Mouse (Mus musculus): ENCODE measurements around the gene Tysnd1. TPM values are rescaled to one million over a fixed set of nuclear protein-coding genes. Genes with fewer than 3 reads are reported as not detected.

The Tysnd1 gene
- polyA plus RNA-seq, 1 experiment: 20.3 TPM

DNA sequence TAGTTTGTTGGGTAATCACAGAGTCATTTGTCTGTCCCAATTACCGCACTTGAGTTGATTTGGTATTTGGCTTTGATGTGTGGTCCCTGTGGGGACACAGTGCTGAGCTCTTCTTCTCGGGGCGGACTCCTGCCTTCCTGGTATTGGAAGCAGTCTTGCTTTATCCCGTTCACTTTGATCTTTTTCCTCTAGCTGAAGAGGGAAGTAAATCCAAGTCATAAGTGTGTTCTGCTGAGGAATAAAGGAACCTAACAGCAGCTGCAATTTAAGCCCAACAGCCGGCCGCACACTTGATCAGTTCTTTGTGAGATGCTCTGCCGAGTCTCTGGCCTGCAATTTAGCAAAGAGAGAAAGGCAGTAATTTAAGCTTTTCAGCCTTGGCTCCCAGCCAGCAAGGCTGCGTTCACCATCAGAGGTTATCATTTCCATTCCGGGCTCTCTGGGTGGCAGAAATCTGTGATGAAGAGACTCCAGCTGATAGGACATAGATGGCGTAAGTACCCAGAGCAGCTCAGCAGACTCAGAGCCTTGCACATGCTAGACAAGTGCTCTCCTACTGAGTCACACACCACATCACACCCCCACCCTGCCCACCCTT, 32.8 kb upstream of the Tysnd1 start:
- Histone ChIP-seq H3K79me3 (ENCODE audit: low read depth) (peaks cover 5% of the 10 kb centered on the region), H3K4me3 (ENCODE audit: insufficient read depth, poor library complexity, severe bottlenecking) (no peak overlapping the region), H3K79me2 (ENCODE audit: control insufficient read depth, insufficient read depth) (peaks cover 26% of the 10 kb centered on the region), H3K27me3 (ENCODE audit: control insufficient read depth, insufficient read depth, insufficient read length) (no peaks in the 10 kb centered on the region), H3K36me3 (ENCODE audit: control insufficient read depth, insufficient read depth) (peaks cover 95% of the 10 kb centered on the region), H3ac (ENCODE audit: control insufficient read depth, insufficient read length, low read depth) (no peak overlapping the region)
- no peak for TF ChIP-seq MYOG (IDR thresholded peaks at IDR 0.05; ENCODE audit: control insufficient read depth, extremely low read depth, insufficient read length)
- TF ChIP-seq MYOD1 (IDR thresholded peaks at IDR 0.05; ENCODE audit: control insufficient read depth, insufficient read length, low read depth): no peak
- no peak for TF ChIP-seq USF1 (IDR thresholded peaks at IDR 0.05; ENCODE audit: low read depth)
- no peak for TF ChIP-seq CEBPB (IDR thresholded peaks at IDR 0.05; ENCODE audit: low read depth)
- no peak for TF ChIP-seq CTCF (IDR thresholded peaks at IDR 0.05; ENCODE audit: control insufficient read depth, insufficient read depth, insufficient read length)
- TF ChIP-seq FOSL1 (IDR thresholded peaks at IDR 0.05; ENCODE audit: insufficient read depth, low read length, poor library complexity, severe bottlenecking): no peak
- TF ChIP-seq MAX (IDR thresholded peaks at IDR 0.05): no peak

DNA sequence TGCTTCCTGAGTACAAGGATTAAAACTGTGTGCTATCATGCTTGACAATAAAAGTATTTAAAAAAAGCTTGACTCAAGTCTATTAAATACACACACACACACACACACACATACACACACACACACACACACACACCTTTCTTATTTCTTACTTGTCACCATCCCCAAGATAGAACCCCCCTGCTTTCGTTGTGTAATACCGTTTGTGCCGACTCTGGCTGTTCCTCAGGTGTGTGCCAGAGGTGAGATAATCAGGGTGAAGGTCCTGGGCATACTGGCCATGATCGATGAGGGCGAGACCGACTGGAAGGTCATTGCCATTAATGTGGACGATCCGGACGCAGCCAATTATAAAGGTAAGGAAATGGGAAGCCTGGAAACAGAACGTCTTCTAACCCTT, 30.2 kb upstream of the Tysnd1 start:
- TF ChIP-seq MYOG (IDR thresholded peaks at IDR 0.05; ENCODE audit: control insufficient read depth, extremely low read depth, insufficient read length) (no peak), FOSL1 (IDR thresholded peaks at IDR 0.05; ENCODE audit: insufficient read depth, low read length, poor library complexity, severe bottlenecking) (no peak), CEBPB (IDR thresholded peaks at IDR 0.05; ENCODE audit: low read depth) (no peak), MAX (IDR thresholded peaks at IDR 0.05) (no peak), USF1 (IDR thresholded peaks at IDR 0.05; ENCODE audit: low read depth) (no peak), MYOD1 (IDR thresholded peaks at IDR 0.05; ENCODE audit: control insufficient read depth, insufficient read length, low read depth) (no peak), CTCF (IDR thresholded peaks at IDR 0.05; ENCODE audit: control insufficient read depth, insufficient read depth, insufficient read length) (no peak)
- H3K36me3 ChIP-seq (ENCODE audit: control insufficient read depth, insufficient read depth): peaks cover 95% of the 10 kb centered on the region
- H3K4me3 ChIP-seq (ENCODE audit: insufficient read depth, poor library complexity, severe bottlenecking): no peak overlapping the region
- no peak overlapping the region for H3ac ChIP-seq (ENCODE audit: control insufficient read depth, insufficient read length, low read depth)
- peaks cover under 1% of the 10 kb centered on the region for H3K79me2 ChIP-seq (ENCODE audit: control insufficient read depth, insufficient read depth)
- H3K27me3 ChIP-seq (ENCODE audit: control insufficient read depth, insufficient read depth, insufficient read length): no peaks in the 10 kb centered on the region
- no peaks in the 10 kb centered on the region for H3K79me3 ChIP-seq (ENCODE audit: low read depth)

DNA sequence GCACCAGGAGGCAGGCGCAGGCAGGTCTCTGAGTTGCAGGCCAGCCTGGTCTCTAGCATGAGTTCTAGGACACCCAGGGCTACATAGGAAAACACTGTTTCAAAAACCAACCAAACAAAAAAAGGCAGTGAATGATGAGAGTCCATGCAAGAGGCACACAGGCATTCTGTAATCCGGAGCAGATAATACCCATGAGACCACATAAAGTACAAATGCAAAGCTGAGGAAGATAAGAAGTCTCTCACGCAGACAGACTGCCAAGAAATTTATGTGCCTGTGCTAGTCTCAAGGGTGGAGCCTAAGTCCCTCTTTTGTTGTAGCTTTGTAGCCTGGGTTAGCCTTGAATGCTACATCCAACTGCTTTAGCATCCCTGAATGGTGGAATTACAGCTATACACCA, 29.7 kb upstream of the Tysnd1 start:
- H3ac ChIP-seq (ENCODE audit: control insufficient read depth, insufficient read length, low read depth): no peak overlapping the region
- no peaks in the 10 kb centered on the region for H3K27me3 ChIP-seq (ENCODE audit: control insufficient read depth, insufficient read depth, insufficient read length)

DNA sequence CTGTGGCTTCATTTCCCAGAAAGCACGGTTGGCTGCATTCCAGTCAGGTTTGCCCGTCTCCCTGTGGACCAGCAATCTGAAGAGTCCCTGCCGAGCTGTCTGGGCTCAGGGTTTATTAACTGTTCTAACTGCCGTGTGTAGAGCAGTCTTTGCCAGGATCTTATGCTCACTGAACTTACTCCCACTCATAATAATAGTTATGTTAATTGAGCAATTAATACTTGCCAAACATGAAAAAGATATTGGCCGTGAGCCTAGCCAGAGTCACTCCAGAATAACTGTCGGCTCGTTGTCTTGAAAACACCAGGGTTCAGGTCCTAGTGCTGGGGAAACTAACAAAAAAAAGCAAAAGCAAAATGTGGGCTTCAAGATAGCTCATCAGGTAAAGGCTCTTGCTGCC, 26.0 kb upstream of the Tysnd1 start:
- Histone ChIP-seq H3ac (ENCODE audit: control insufficient read depth, insufficient read length, low read depth) (no peak overlapping the region), H3K36me3 (ENCODE audit: control insufficient read depth, insufficient read depth) (peaks cover 95% of the 10 kb centered on the region), H3K27me3 (ENCODE audit: control insufficient read depth, insufficient read depth, insufficient read length) (no peaks in the 10 kb centered on the region), H3K4me3 (ENCODE audit: insufficient read depth, poor library complexity, severe bottlenecking) (no peak overlapping the region), H3K79me2 (ENCODE audit: control insufficient read depth, insufficient read depth) (no peaks in the 10 kb centered on the region), H3K79me3 (ENCODE audit: low read depth) (no peaks in the 10 kb centered on the region)
- TF ChIP-seq CEBPB (IDR thresholded peaks at IDR 0.05; ENCODE audit: low read depth) (no peak), CTCF (IDR thresholded peaks at IDR 0.05; ENCODE audit: control insufficient read depth, insufficient read depth, insufficient read length) (no peak), MYOD1 (IDR thresholded peaks at IDR 0.05; ENCODE audit: control insufficient read depth, insufficient read length, low read depth) (no peak), MYOG (IDR thresholded peaks at IDR 0.05; ENCODE audit: control insufficient read depth, extremely low read depth, insufficient read length) (no peak), USF1 (IDR thresholded peaks at IDR 0.05; ENCODE audit: low read depth) (no peak), FOSL1 (IDR thresholded peaks at IDR 0.05; ENCODE audit: insufficient read depth, low read length, poor library complexity, severe bottlenecking) (no peak), MAX (IDR thresholded peaks at IDR 0.05) (no peak)

More for the DNA sequence above, 29.7 kb upstream of the Tysnd1 start:
- H3K4me3 ChIP-seq (ENCODE audit: insufficient read depth, poor library complexity, severe bottlenecking): no peak overlapping the region
- TF ChIP-seq MYOD1 (IDR thresholded peaks at IDR 0.05; ENCODE audit: control insufficient read depth, insufficient read length, low read depth): no peak
- TF ChIP-seq MYOG (IDR thresholded peaks at IDR 0.05; ENCODE audit: control insufficient read depth, extremely low read depth, insufficient read length): no peak
- no peak for TF ChIP-seq MAX (IDR thresholded peaks at IDR 0.05)
- no peak for TF ChIP-seq CEBPB (IDR thresholded peaks at IDR 0.05; ENCODE audit: low read depth)
- no peak for TF ChIP-seq CTCF (IDR thresholded peaks at IDR 0.05; ENCODE audit: control insufficient read depth, insufficient read depth, insufficient read length)
- no peak for TF ChIP-seq FOSL1 (IDR thresholded peaks at IDR 0.05; ENCODE audit: insufficient read depth, low read length, poor library complexity, severe bottlenecking)
- TF ChIP-seq USF1 (IDR thresholded peaks at IDR 0.05; ENCODE audit: low read depth): no peak
- H3K79me2 ChIP-seq (ENCODE audit: control insufficient read depth, insufficient read depth): no peaks in the 10 kb centered on the region
- peaks cover 95% of the 10 kb centered on the region for H3K36me3 ChIP-seq (ENCODE audit: control insufficient read depth, insufficient read depth)
- H3K79me3 ChIP-seq (ENCODE audit: low read depth): no peaks in the 10 kb centered on the region

DNA sequence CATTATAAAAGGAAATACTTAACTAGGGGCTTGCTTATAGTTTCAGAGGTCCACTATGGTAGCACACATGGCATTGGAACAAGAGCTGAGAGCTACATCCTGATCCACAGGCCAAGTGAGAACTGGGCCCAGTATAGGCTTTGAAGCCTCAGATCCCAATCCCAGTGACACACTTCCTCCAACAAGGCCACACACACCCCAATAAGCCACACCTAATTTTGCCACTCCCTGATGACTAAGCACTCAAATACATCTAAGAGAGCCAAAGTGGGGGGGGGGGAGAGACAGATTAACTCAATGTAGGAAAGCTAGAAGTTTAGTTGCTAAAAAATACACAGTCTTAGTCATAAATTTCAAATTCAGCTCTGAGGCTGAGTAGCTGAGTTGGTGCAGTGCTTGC, 25.4 kb upstream of the Tysnd1 start:
- TF ChIP-seq MYOG (IDR thresholded peaks at IDR 0.05; ENCODE audit: control insufficient read depth, extremely low read depth, insufficient read length) (no peak), CTCF (IDR thresholded peaks at IDR 0.05; ENCODE audit: control insufficient read depth, insufficient read depth, insufficient read length) (no peak)
- H3K79me3 ChIP-seq (ENCODE audit: low read depth): no peaks in the 10 kb centered on the region
- H3K27me3 ChIP-seq (ENCODE audit: control insufficient read depth, insufficient read depth, insufficient read length): no peaks in the 10 kb centered on the region
- no peaks in the 10 kb centered on the region for H3K79me2 ChIP-seq (ENCODE audit: control insufficient read depth, insufficient read depth)
- no peak overlapping the region for H3ac ChIP-seq (ENCODE audit: control insufficient read depth, insufficient read length, low read depth)
- H3K4me3 ChIP-seq (ENCODE audit: insufficient read depth, poor library complexity, severe bottlenecking): no peak overlapping the region
- H3K36me3 ChIP-seq (ENCODE audit: control insufficient read depth, insufficient read depth): peaks cover 95% of the 10 kb centered on the region

DNA sequence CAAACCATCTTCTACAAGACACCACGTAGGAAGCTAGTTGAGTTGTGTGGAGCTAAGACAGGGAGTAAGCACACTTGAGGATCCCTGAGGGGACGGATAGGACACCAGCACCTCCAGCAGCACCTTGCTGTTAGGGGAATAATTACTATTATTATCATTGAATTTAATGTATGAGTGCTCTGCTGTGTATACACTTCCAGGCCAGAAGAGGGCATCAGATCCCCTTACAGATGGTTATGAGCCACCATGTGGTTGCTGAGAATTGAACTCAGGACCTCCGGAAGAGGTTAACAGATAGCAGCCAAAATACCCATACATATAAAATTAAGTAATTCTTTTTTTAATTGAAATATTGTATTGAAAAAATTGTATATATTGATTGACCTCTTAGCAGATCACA, 24.6 kb upstream of the Tysnd1 start:
- Histone ChIP-seq H3K27me3 (ENCODE audit: control insufficient read depth, insufficient read depth, insufficient read length) (no peaks in the 10 kb centered on the region), H3K4me3 (ENCODE audit: insufficient read depth, poor library complexity, severe bottlenecking) (no peak overlapping the region), H3K79me2 (ENCODE audit: control insufficient read depth, insufficient read depth) (no peaks in the 10 kb centered on the region), H3K79me3 (ENCODE audit: low read depth) (no peaks in the 10 kb centered on the region), H3ac (ENCODE audit: control insufficient read depth, insufficient read length, low read depth) (no peak overlapping the region), H3K36me3 (ENCODE audit: control insufficient read depth, insufficient read depth) (peaks cover 93% of the 10 kb centered on the region)
- TF ChIP-seq CEBPB (IDR thresholded peaks at IDR 0.05; ENCODE audit: low read depth) (no peak), MAX (IDR thresholded peaks at IDR 0.05) (no peak), CTCF (IDR thresholded peaks at IDR 0.05; ENCODE audit: control insufficient read depth, insufficient read depth, insufficient read length) (no peak), USF1 (IDR thresholded peaks at IDR 0.05; ENCODE audit: low read depth) (no peak), MYOG (IDR thresholded peaks at IDR 0.05; ENCODE audit: control insufficient read depth, extremely low read depth, insufficient read length) (no peak), MYOD1 (IDR thresholded peaks at IDR 0.05; ENCODE audit: control insufficient read depth, insufficient read length, low read depth) (no peak), FOSL1 (IDR thresholded peaks at IDR 0.05; ENCODE audit: insufficient read depth, low read length, poor library complexity, severe bottlenecking) (no peak)
